Mouse (Mus musculus) liver, postnatal 0 days (tissue): ENCODE results near the gene Use1. TPM values are rescaled to one million over a fixed set of nuclear protein-coding genes. Genes with fewer than 3 reads are reported as not detected.

Source experiments
- ATAC-seq: fragments of 200-750 bp; cut with Nextera tagmentation; 2 replicates; pipeline ENCODE4 v1.8.0; 2017; ENCODE audit warnings: mild to moderate bottlenecking, moderate library complexity
- DNase-seq: peaks from one replicate; pipeline ENCODE4 v3.0.0-alpha.2; 2016
- H3K27ac ChIP-seq: fragments of 300-500 bp; sonication (generic); 2 replicates; pipeline ENCODE4 v1.5.1; 2014; ENCODE audit warnings: antibody characterized with exemption, moderate library complexity, mild to moderate bottlenecking, low read depth
- H3K27me3 ChIP-seq: fragments of 300-500 bp; sonication (generic); 2 replicates; pipeline ENCODE4 v1.6.1; 2014; ENCODE audit warnings: low read length, control low read depth, mixed read lengths; ENCODE audit not compliant: insufficient read depth
- H3K36me3 ChIP-seq: fragments of 300-500 bp; sonication (generic); replicated peaks from 2 replicates; pipeline ENCODE4 v1.6.1; 2014; ENCODE audit warnings: mild to moderate bottlenecking, control low read depth, low read length, moderate library complexity, mixed read lengths; ENCODE audit not compliant: insufficient read depth
- H3K4me1 ChIP-seq: fragments of 300-500 bp; sonication (generic); 2 replicates; pipeline ENCODE4 v1.6.1; 2014; ENCODE audit warnings: antibody characterized with exemption, mild to moderate bottlenecking, control low read depth; ENCODE audit not compliant: insufficient read depth
- H3K4me2 ChIP-seq: fragments of 300-500 bp; sonication (generic); 2 replicates; pipeline ENCODE4 v1.6.1; 2014; ENCODE audit warnings: low read depth, mild to moderate bottlenecking, low read length, moderate library complexity, mixed read lengths
- H3K4me3 ChIP-seq: fragments of 300-500 bp; sonication (generic); 2 replicates; pipeline ENCODE4 v1.5.1; 2014; ENCODE audit warnings: low read depth, low read length
- H3K9ac ChIP-seq: fragments of 300-500 bp; sonication (generic); replicated peaks from 2 replicates; pipeline ENCODE4 v1.6.1; 2014; ENCODE audit warnings: mild to moderate bottlenecking, moderate library complexity
- H3K9me3 ChIP-seq: fragments of 300-500 bp; sonication (generic); 2 replicates; pipeline ENCODE4 v1.6.1; 2016; ENCODE audit warnings: mild to moderate bottlenecking, control low read depth, low read length, mixed read lengths
- CTCF ChIP-seq: sonication (generic); IDR thresholded peaks from 2 replicates; pipeline ENCODE4 v1.5.1; 2016; ENCODE audit warnings: antibody characterized with exemption, low read depth
- EP300 ChIP-seq: IDR thresholded peaks from 2 replicates; pipeline ENCODE4 v1.6.1; 2016; ENCODE audit warnings: antibody characterized with exemption, low read depth, mild to moderate bottlenecking
- WGBS: fragments of 180-500 bp; shearing (Covaris S2); extraction: QIAGEN DNeasy Blood & Tissue Kit; methylation state at CpG from one replicate; pipeline ENCODE4 v1.1.7; 2014; ENCODE audit not compliant: insufficient replicate concordance; 5-methylcytosine and 5-hydroxymethylcytosine counted together
- polyA plus RNA-seq: library from polyadenylated mRNA; unstranded; fragments of >200 nt; fragmentation: Nextera tagmentation; extraction: Ambion mirVana; gene quantifications from 2 replicates; pipeline ENCODE4 v1.2.1, GENCODE M21; 2015

Gene Use1
- polyA plus RNA-seq, 1 experiment from 2014 or later: 62.8 TPM

GRCm38 (mm10) chr8:71391696-71392095 is 25.0 kb downstream of the Use1 start:
- no peak overlapping the region for H3K4me2 ChIP-seq
- no peak overlapping the region for H3K27ac ChIP-seq
- DNase-seq: no peak
- no peak for TF ChIP-seq EP300
- TF ChIP-seq CTCF: no peak
- no peaks in the 10 kb centered on the region for H3K9me3 ChIP-seq
- H3K27me3 ChIP-seq: no peaks in the 10 kb centered on the region
- H3K4me3 ChIP-seq: no peak overlapping the region
- H3K4me1 ChIP-seq: peaks cover 8% of the 10 kb centered on the region
- H3K9ac ChIP-seq: no peak overlapping the region
- no peak for ATAC-seq
- WGBS: 91% methylated on average over 2 of the region's 2 CpGs
- H3K36me3 ChIP-seq: no peaks in the 10 kb centered on the region

- H3K4me2 ChIP-seq: no peak overlapping the region
- DNase-seq (no peak), ATAC-seq (no peak)
- H3K4me1 ChIP-seq: peaks cover 11% of the 10 kb centered on the region
- H3K4me3 ChIP-seq: no peak overlapping the region
- TF ChIP-seq EP300: no peak
- no peak for TF ChIP-seq CTCF
- H3K27me3 ChIP-seq: no peaks in the 10 kb centered on the region
- H3K9me3 ChIP-seq: no peaks in the 10 kb centered on the region
- H3K36me3 ChIP-seq: no peaks in the 10 kb centered on the region
- 71% methylated on average over 5 of the region's 5 CpGs for WGBS
- no peak overlapping the region for H3K27ac ChIP-seq
- H3K9ac ChIP-seq: no peak overlapping the region
Observed at GRCm38 (mm10) chr8:71392391-71392790, 25.7 kb downstream of the Use1 start.

- no peaks in the 10 kb centered on the region for H3K9me3 ChIP-seq
- H3K4me2 ChIP-seq: peak overlapping the region; percentile 2
- 0 out of 2 replicates have a peak overlapping the region, but pooled peaks have one; percentile 19 for H3K4me3 ChIP-seq
- H3K27me3 ChIP-seq: no peaks in the 10 kb centered on the region
- H3K36me3 ChIP-seq: no peaks in the 10 kb centered on the region
- WGBS: 20% methylated on average over 3 of the region's 3 CpGs
- ATAC-seq (peak; percentile 44; the same call in 1 of the 2 replicates), DNase-seq (peak; percentile 80)
- TF ChIP-seq CTCF: no peak
- TF ChIP-seq EP300: no peak
- 0 out of 2 replicates have a peak overlapping the region, but pooled peaks have one; percentile 0 for H3K27ac ChIP-seq
- no peak overlapping the region for H3K9ac ChIP-seq
- peaks cover 14% of the 10 kb centered on the region for H3K4me1 ChIP-seq
Observed at GRCm38 (mm10) chr8:71392871-71393270, 26.2 kb downstream of the Use1 start.

- ATAC-seq (no peak), DNase-seq (no peak)
- H3K4me2 ChIP-seq: peak overlapping the region; percentile 16
- no peaks in the 10 kb centered on the region for H3K9me3 ChIP-seq
- no peak overlapping the region for H3K4me3 ChIP-seq
- H3K4me1 ChIP-seq: peaks cover 12% of the 10 kb centered on the region
- WGBS: 79% methylated on average over 7 of the region's 7 CpGs
- peaks cover 9% of the 10 kb centered on the region; the same call in 1 of the 2 replicates for H3K36me3 ChIP-seq
- H3K27ac ChIP-seq: no peak overlapping the region
- no peaks in the 10 kb centered on the region for H3K27me3 ChIP-seq
- no peak for TF ChIP-seq CTCF
- no peak for TF ChIP-seq EP300
- H3K9ac ChIP-seq: no peak overlapping the region
Observed at GRCm38 (mm10) chr8:71394481-71394880, 27.8 kb downstream of the Use1 start.

GRCm38 (mm10) chr8:71395071-71395470 is 28.4 kb downstream of the Use1 start:
- H3K27ac ChIP-seq: peak overlapping the region; percentile 41; the same call in 1 of the 2 replicates

GRCm38 (mm10) chr8:71395629-71396028 is 29.0 kb downstream of the Use1 start, which contains the start of gene Ushbp1:
TSS of gene Ushbp1 (minus strand) at chr8:71395802.
- Histone ChIP-seq H3K36me3 (peaks cover 15% of the 10 kb centered on the region), H3K27me3 (no peaks in the 10 kb centered on the region), H3K4me2 (peak within 1 kb of the TSS; percentile 97), H3K9ac (no peak within 1 kb of the TSS), H3K9me3 (no peaks in the 10 kb centered on the region), H3K4me3 (peak within 1 kb of the TSS; percentile 98), H3K27ac (peak within 1 kb of the TSS; percentile 41), H3K4me1 (peaks cover 12% of the 10 kb centered on the region)
- DNase-seq (no peak), ATAC-seq (no peak)
- TF ChIP-seq CTCF (no peak), EP300 (no peak; the same call in 1 of the 2 replicates)
- WGBS: 74% methylated on average over 9 of the region's 9 CpGs

More at GRCm38 (mm10) chr8:71395071-71395470, 28.4 kb downstream of the Use1 start:
- no peak for ATAC-seq
- no peak overlapping the region for H3K9ac ChIP-seq
- peaks cover 12% of the 10 kb centered on the region for H3K36me3 ChIP-seq
- 85% methylated on average over 10 of the region's 10 CpGs for WGBS
- TF ChIP-seq CTCF: no peak
- no peak for TF ChIP-seq EP300
- no peaks in the 10 kb centered on the region for H3K27me3 ChIP-seq
- DNase-seq: no peak
- H3K4me3 ChIP-seq: no peak overlapping the region
- H3K4me1 ChIP-seq: peaks cover 12% of the 10 kb centered on the region
- peak overlapping the region; percentile 16 for H3K4me2 ChIP-seq
- no peaks in the 10 kb centered on the region for H3K9me3 ChIP-seq
